Mouse (Mus musculus): Measurements from ENCODE around the gene Cyp1a1.

- TF ChIP-seq CTCF (IDR thresholded peaks at IDR 0.05; ENCODE audit: insufficient read depth, low read depth, low read length), result no peak
- no peak for TF ChIP-seq POLR2A (IDR thresholded peaks at IDR 0.05; ENCODE audit: insufficient read depth, low read depth, low read length)
Observed at GRCm38 (mm10) chr9:57748831-57749230, 61.1 kb downstream of the Cyp1a1 start.

Data from olfactory bulb, adult 2 months (tissue).